Mouse (Mus musculus) neural tube, embryonic 14.5 days (tissue): ENCODE results near the gene Mxd4. TPM values are rescaled to one million over a fixed set of nuclear protein-coding genes. Genes with fewer than 3 reads are reported as not detected.

Source experiments
- ATAC-seq: fragments of 200-750 bp; cut with Nextera tagmentation; 2 replicates; pipeline ENCODE4 v1.8.0; 2017; ENCODE audit warnings: low read depth, mild to moderate bottlenecking, moderate TSS enrichment, moderate library complexity
- H3K27ac ChIP-seq: fragments of 300-500 bp; sonication (generic); 2 replicates; pipeline ENCODE4 v1.5.1; 2014; ENCODE audit warnings: low read depth, mild to moderate bottlenecking, control low read depth, low read length, moderate library complexity, mixed read lengths
- H3K27me3 ChIP-seq: fragments of 300-500 bp; sonication (generic); 2 replicates; pipeline ENCODE4 v1.6.1; 2014; ENCODE audit warnings: low read length; ENCODE audit not compliant: control insufficient read depth, insufficient read depth
- H3K36me3 ChIP-seq: fragments of 300-500 bp; sonication (generic); 2 replicates; pipeline ENCODE4 v1.6.1; 2014; ENCODE audit warnings: low read length, mixed read lengths; ENCODE audit not compliant: control insufficient read depth, insufficient read depth
- H3K4me1 ChIP-seq: fragments of 300-500 bp; sonication (generic); 2 replicates; pipeline ENCODE4 v1.6.1; 2014; ENCODE audit warnings: low read length; ENCODE audit not compliant: control insufficient read depth, insufficient read depth
- H3K4me2 ChIP-seq: fragments of 300-500 bp; sonication (generic); 2 replicates; pipeline ENCODE4 v1.6.1; 2014; ENCODE audit warnings: mild to moderate bottlenecking, low read depth, low read length, control low read depth
- H3K4me3 ChIP-seq: fragments of 300-500 bp; sonication (generic); 2 replicates; pipeline ENCODE4 v1.5.1; 2014; ENCODE audit warnings: low read depth, low read length, control low read depth, mixed read lengths
- H3K9ac ChIP-seq: fragments of 300-500 bp; sonication (generic); replicated peaks from 2 replicates; pipeline ENCODE4 v1.6.1; 2014; ENCODE audit warnings: low read depth, mild to moderate bottlenecking, control low read depth, low read length, mixed read lengths
- H3K9me3 ChIP-seq: fragments of 300-500 bp; sonication (generic); 2 replicates; pipeline ENCODE4 v1.6.1; 2016; ENCODE audit warnings: low read length; ENCODE audit not compliant: control insufficient read depth
- WGBS: fragments of 180-500 bp; shearing (Covaris S2); extraction: QIAGEN DNeasy Blood & Tissue Kit; methylation state at CpG from one replicate; pipeline ENCODE4 v1.1.7; 2014; 5-methylcytosine and 5-hydroxymethylcytosine counted together
- polyA plus RNA-seq: library from polyadenylated mRNA; unstranded; fragments of >200 nt; fragmentation: Nextera tagmentation; extraction: Ambion mirVana; gene quantifications from 2 replicates; pipeline ENCODE4 v1.2.1, GENCODE M21; 2014

Mxd4 gene
- polyA plus RNA-seq, 1 experiment from 2014 or later = 26.7 TPM

DNA sequence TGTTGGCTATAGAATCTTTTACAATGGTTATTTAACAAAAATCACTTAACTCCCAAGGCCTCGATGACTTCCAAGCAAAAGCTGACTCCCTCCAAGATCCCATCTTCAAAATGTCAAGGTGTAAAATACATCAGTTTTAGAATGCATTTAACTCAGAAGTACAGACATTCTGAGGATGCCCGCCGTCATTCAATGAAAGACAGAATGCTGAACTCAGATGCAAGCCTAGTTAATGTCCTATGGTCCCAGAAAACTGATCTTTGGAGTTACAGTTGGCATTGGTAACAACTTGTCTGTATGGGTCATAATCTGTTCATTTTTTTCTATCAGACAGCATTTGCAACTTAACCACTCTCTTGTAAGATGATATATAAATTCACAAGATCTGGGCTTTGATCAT is 17.6 kb downstream of the Mxd4 start:
- H3K4me3 ChIP-seq = peak overlapping the region; percentile 27
- H3K27me3 ChIP-seq = no peaks in the 10 kb centered on the region
- whole genome bisulfite sequencing = 86% methylated on average over 3 of the region's 3 CpGs
- no peak for ATAC-seq
- H3K9me3 ChIP-seq = no peaks in the 10 kb centered on the region
- H3K36me3 ChIP-seq = peaks cover 10% of the 10 kb centered on the region
- peak overlapping the region; percentile 83 for H3K27ac ChIP-seq
- peak overlapping the region; percentile 47 for H3K9ac ChIP-seq
- H3K4me1 ChIP-seq = peaks cover 3% of the 10 kb centered on the region; the same call in 1 of the 2 replicates
- peak overlapping the region; percentile 55 for H3K4me2 ChIP-seq

DNA sequence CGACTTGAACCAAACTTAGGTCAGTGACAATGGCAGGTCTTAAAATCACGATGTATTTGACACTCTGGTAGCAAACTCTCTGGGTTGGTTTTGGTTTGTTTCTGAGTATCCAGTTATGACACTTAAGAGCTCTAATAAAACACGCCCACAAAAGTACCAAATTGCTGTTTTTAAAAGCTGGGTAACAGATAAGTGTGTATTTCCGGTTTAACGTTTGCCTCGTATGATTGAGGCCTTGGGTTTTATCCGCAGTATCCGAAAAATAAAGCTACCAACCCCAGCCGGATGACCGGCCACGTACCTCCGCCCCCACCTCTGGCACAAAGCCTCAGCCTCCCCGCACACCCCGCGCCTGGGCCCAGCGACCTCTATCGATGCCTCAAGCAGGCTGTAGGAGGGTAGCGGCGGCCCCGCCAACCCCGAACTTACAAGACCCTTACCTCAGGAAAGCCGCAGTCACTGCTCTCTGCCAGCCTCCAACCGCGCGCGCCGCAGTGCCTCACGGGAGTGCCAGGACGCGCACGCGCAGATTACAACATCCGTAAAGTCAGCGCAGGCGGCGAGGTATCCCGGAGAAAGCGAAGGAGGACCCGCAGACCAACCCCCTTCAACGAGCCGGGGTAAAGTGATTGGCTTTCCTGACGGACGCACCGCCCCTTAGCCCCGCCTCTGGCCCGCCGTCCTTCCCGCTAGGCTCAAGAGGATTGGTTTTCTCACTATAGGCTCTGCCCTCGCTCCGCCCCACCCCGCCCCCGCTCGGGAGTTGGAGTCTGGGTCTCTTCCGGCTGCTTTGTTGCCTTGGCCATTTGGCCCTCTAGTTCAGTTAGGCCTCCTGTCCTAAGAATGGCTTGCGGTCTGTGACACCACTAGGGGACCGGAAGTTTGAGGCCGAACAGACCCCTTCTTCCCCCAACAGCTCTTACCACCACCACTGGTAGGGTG is 18.3 kb downstream of the Mxd4 start, which contains the start of the genes Poln and Haus3:
Gene Poln, minus strand, starts transcription at position 499 of the 942 bp plus-strand sequence.
Gene Haus3, minus strand, starts transcription at position 578 of the 942 bp plus-strand sequence.
- under 1% methylated on average over 57 of the region's 57 CpGs for WGBS
- Histone ChIP-seq H3K4me2 (peak within 1 kb of the TSS; percentile 61), H3K9ac (peak within 1 kb of the TSS; percentile 73), H3K4me1 (peaks cover 3% of the 10 kb centered on the region; the same call in 1 of the 2 replicates), H3K36me3 (peaks cover 8% of the 10 kb centered on the region), H3K4me3 (peak within 1 kb of the TSS; percentile 61), H3K9me3 (no peaks in the 10 kb centered on the region), H3K27ac (peak within 1 kb of the TSS; percentile 83), H3K27me3 (no peaks in the 10 kb centered on the region)
- peak; percentile 100 for ATAC-seq

DNA sequence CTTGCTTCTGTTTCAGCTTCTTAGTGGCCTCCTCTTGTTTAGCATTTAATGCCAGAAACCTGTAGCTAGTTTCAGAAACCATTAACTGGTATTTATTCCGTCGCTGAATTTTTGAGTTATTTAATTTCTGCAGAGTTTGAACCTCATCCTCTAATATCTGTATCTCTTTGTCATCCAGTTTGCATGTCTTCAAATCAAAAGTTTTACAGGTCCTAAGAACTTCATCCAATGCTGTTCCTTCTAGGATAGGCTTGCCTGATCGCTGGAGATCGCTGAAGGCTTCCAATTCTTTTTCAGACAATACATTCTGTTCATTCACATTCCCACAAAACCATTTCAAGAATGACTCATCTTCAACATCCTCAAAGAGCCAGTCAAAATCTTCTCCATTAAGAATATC is 19.7 kb downstream of the Mxd4 start:
- Histone ChIP-seq H3K9me3 (no peaks in the 10 kb centered on the region), H3K9ac (no peak overlapping the region), H3K27me3 (no peaks in the 10 kb centered on the region), H3K4me2 (no peak overlapping the region), H3K4me1 (peaks cover 3% of the 10 kb centered on the region; the same call in 1 of the 2 replicates), H3K4me3 (no peak overlapping the region), H3K27ac (no peak overlapping the region), H3K36me3 (no peaks in the 10 kb centered on the region)
- ATAC-seq = no peak
- 76% methylated on average over 4 of the region's 4 CpGs for WGBS

DNA sequence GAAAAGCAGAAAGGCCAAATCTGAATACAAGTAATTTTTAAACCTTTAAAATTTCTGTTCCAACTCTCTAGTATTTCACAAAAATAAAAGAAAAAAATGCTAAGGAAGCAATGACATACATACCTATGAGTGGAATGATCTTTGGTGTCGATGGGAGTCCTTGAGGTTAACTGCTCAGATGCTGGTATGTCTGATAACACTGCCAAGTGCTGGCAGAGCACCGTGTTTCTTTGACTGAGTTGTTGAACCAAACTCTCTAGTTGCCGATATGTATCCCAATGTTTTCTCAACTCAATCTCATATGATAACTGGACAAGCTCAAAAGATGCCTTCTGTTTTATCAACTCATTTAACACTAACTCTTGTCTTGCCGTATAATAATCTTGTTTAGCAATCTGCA is 21.7 kb downstream of the Mxd4 start:
- Histone ChIP-seq H3K27ac (no peak overlapping the region), H3K27me3 (no peaks in the 10 kb centered on the region), H3K4me2 (no peak overlapping the region), H3K9me3 (no peaks in the 10 kb centered on the region), H3K36me3 (no peaks in the 10 kb centered on the region), H3K4me1 (peaks cover 3% of the 10 kb centered on the region; the same call in 1 of the 2 replicates), H3K4me3 (no peak overlapping the region), H3K9ac (no peak overlapping the region)
- 90% methylated on average over 4 of the region's 4 CpGs for WGBS
- ATAC-seq = no peak

DNA sequence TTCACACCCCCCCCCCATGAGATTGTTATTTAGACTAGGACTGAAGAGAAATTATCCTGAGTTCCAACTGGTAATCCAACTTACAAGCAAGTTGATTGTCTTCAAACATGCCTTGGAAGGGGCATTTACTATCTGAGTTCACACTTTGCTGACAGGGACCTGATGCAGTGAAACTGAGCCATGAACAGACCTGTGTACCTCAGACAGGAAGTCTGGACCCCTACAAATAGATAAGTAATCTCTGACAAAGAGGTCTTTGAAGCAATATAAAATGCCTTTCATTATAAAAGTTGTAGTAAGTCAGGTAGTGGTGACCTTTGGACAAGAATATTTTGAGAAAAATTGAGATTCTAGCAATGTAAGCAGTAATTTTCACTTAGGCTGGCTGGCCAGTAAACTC is 39.0 kb downstream of the Mxd4 start:
- no peak for ATAC-seq
- no peak overlapping the region for H3K4me2 ChIP-seq
- H3K36me3 ChIP-seq = no peaks in the 10 kb centered on the region
- H3K27me3 ChIP-seq = no peaks in the 10 kb centered on the region
- no peaks in the 10 kb centered on the region for H3K4me1 ChIP-seq
- H3K27ac ChIP-seq = no peak overlapping the region
- H3K9ac ChIP-seq = no peak overlapping the region
- no peaks in the 10 kb centered on the region for H3K9me3 ChIP-seq
- H3K4me3 ChIP-seq = no peak overlapping the region

DNA sequence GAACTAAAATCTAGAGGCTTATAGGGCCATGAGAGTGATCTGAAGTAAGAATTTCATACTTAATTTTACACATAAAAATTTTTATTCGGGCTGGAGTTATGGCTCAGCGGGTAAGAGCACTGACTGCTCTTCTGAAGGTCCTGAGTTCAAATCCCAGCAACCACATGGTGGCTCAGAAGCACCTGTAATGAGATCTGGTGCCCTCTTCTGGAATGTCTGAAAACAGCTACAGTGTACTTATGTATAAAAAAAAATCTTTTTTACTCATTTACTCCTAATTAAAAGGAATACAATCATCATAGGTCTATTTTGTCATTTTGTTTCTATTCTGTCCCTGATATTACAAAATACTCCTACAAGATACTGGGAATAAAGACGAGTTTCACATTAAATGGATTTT is 40.0 kb downstream of the Mxd4 start:
- no peak for ATAC-seq
- no peaks in the 10 kb centered on the region for H3K36me3 ChIP-seq
- no peaks in the 10 kb centered on the region for H3K9me3 ChIP-seq
- no peak overlapping the region for H3K9ac ChIP-seq
- no peaks in the 10 kb centered on the region for H3K27me3 ChIP-seq
- no peak overlapping the region for H3K27ac ChIP-seq
- no peaks in the 10 kb centered on the region for H3K4me1 ChIP-seq
- WGBS = 89% methylated on average over 3 of the region's 3 CpGs
- H3K4me2 ChIP-seq = no peak overlapping the region
- H3K4me3 ChIP-seq = no peak overlapping the region

DNA sequence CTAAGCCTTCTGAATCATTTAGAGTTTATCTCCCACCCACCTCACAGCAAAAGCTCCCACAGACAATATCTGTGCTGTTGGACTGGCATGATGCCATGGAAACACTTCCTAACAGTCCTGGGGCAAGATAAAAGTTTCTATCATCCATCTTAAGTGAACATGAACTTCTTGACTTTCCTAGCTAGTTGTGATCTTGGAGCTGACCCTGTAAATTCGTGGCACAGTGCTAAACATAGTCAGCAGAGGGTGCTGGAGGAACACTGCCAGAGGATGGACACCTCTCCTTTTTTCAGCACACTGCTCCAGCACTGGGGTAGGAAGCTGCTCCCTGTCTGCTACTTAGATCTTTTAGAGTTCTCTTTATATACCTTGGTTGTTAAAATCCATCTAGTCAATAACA is 47.8 kb downstream of the Mxd4 start:
- H3K9ac ChIP-seq = no peak overlapping the region
- H3K9me3 ChIP-seq = no peaks in the 10 kb centered on the region
- no peaks in the 10 kb centered on the region for H3K4me1 ChIP-seq
- no peak overlapping the region for H3K27ac ChIP-seq
- H3K4me2 ChIP-seq = no peak overlapping the region
- no peak for ATAC-seq
- 3% methylated on average over 1 of the region's 1 CpGs for WGBS
- no peak overlapping the region for H3K4me3 ChIP-seq
- H3K36me3 ChIP-seq = no peaks in the 10 kb centered on the region
- no peaks in the 10 kb centered on the region for H3K27me3 ChIP-seq

DNA sequence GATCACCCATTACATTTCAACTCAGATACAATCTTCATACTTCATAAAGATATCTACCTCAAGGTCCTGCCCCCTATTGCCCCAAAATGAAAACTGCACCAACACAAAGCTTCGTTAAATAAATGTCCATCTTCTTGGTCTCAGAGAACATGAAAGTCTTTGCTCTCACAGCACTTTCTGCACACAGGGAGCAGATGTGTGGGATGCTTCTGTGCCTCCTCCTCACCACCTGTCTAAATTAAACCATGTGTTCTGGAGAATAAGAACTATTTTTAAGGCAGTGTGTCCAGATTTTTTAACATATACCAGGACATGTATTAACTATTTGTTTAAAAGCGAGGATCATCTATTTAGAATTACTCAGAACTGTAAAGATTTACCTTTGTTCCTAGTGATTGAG is 54.8 kb downstream of the Mxd4 start:
- no peak overlapping the region for H3K4me2 ChIP-seq
- H3K27ac ChIP-seq = no peak overlapping the region
- H3K4me3 ChIP-seq = no peak overlapping the region
- no peaks in the 10 kb centered on the region for H3K36me3 ChIP-seq
- ATAC-seq = no peak
- H3K4me1 ChIP-seq = no peaks in the 10 kb centered on the region
- no peaks in the 10 kb centered on the region for H3K9me3 ChIP-seq
- WGBS = 77% methylated on average over 2 of the region's 2 CpGs
- H3K27me3 ChIP-seq = no peaks in the 10 kb centered on the region
- H3K9ac ChIP-seq = no peak overlapping the region

DNA sequence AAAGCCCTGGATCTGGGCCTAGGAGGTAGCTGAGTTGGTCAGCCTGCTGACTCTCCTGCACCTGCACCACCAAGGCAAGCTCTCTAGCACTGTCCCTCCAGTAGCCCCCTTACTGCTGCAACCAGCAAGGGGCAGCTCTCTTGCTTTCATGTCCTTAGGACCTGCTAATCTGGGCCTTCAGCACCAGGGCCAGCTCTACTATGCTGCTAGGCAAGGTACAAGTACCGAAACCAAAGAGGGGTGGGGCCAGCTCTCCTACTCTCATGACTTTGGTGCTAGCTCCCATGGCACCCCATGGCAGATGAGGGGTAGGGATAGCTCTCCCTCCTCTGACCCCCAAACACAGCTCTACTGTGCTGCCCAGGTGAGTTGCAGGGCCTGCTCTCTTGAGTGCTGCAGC is 63.4 kb downstream of the Mxd4 start:
- Histone ChIP-seq H3K9me3 (no peaks in the 10 kb centered on the region), H3K4me2 (no peak overlapping the region), H3K36me3 (no peaks in the 10 kb centered on the region), H3K4me1 (no peaks in the 10 kb centered on the region), H3K27ac (no peak overlapping the region), H3K27me3 (no peaks in the 10 kb centered on the region), H3K4me3 (no peak overlapping the region), H3K9ac (no peak overlapping the region)
- ATAC-seq = no peak
- 30% methylated on average over 1 of the region's 1 CpGs for WGBS
